Mouse (Mus musculus) stomach, embryonic 14.5 days (tissue): ENCODE data around the gene Lrp10. TPM values are rescaled to one million over a fixed set of nuclear protein-coding genes. Genes with fewer than 3 reads are reported as not detected.
A peak's percentile ranks its signal among the peaks of the same experiment; 100 is the strongest.

ENCODE experiments used
- ATAC-seq: fragments of 200-750 bp; cut with Nextera tagmentation; 2 replicates; pipeline ENCODE4 v1.8.0; 2017; ENCODE audit warnings: low read depth, moderate TSS enrichment; ENCODE audit not compliant: insufficient number of reproducible peaks, insufficient read depth, low FRiP score
- H3K27ac ChIP-seq: fragments of 300-500 bp; sonication (generic); 2 replicates; pipeline ENCODE4 v1.5.1; 2014; ENCODE audit warnings: mild to moderate bottlenecking, low read length, moderate library complexity, mixed read lengths
- H3K27me3 ChIP-seq: fragments of 300-500 bp; sonication (generic); 2 replicates; pipeline ENCODE4 v1.6.1; 2014; ENCODE audit warnings: low read length, control low read depth, mixed read lengths; ENCODE audit not compliant: control insufficient read depth, insufficient read depth
- H3K36me3 ChIP-seq: fragments of 300-500 bp; sonication (generic); 2 replicates; pipeline ENCODE4 v1.6.1; 2014; ENCODE audit warnings: mild to moderate bottlenecking, control low read depth, low read length, moderate library complexity, mixed read lengths; ENCODE audit not compliant: control insufficient read depth, insufficient read depth
- H3K4me1 ChIP-seq: fragments of 300-500 bp; sonication (generic); 2 replicates; pipeline ENCODE4 v1.6.1; 2014; ENCODE audit warnings: low read length, control low read depth, mixed read lengths; ENCODE audit not compliant: control insufficient read depth, insufficient read depth
- H3K4me2 ChIP-seq: fragments of 300-500 bp; sonication (generic); replicated peaks from 2 replicates; pipeline ENCODE4 v1.6.1; 2014; ENCODE audit warnings: low read depth, low read length, control low read depth
- H3K4me3 ChIP-seq: fragments of 300-500 bp; sonication (generic); 2 replicates; pipeline ENCODE4 v1.5.1; 2014; ENCODE audit warnings: low read depth, low read length, control low read depth
- H3K9ac ChIP-seq: fragments of 300-500 bp; sonication (generic); replicated peaks from 2 replicates; pipeline ENCODE4 v1.6.1; 2014; ENCODE audit warnings: low read depth, mild to moderate bottlenecking, control low read depth, low read length, moderate library complexity, mixed read lengths
- H3K9me3 ChIP-seq: fragments of 300-500 bp; sonication (generic); 2 replicates; pipeline ENCODE4 v1.6.1; 2016; ENCODE audit warnings: low read depth, low read length, control low read depth; ENCODE audit not compliant: control insufficient read depth
- WGBS: fragments of 180-500 bp; shearing (Covaris S2); extraction: QIAGEN DNeasy Blood & Tissue Kit; methylation state at CpG from one replicate; pipeline ENCODE4 v1.1.7; 2014; 5-methylcytosine and 5-hydroxymethylcytosine counted together
- polyA plus RNA-seq: library from polyadenylated mRNA; unstranded; fragments of >200 nt; fragmentation: Nextera tagmentation; extraction: Ambion mirVana; gene quantifications from 2 replicates; pipeline ENCODE4 v1.2.1, GENCODE M21; 2014

The Lrp10 gene
- polyA plus RNA-seq, 1 experiment from 2014 or later = 38.1 TPM

DNA sequence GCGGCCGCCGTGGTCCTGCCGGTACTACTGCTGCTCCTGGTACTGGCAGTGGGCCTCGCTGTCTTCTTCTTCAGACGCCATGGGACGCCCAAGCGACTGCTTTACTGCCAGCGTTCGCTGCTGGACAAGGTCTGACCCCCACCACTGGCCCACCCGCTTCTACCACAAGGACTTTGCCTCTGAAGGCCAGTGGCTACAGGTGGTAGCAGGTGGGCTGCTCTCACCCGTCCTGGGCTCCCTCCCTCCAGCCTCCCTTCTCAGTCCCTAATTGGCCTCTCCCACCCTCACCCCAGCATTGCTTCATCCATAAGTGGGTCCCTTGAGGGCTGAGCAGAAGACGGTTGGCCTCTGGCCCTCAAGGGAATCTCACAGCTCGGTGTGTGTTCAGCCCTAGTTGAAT is 23.4 kb upstream of the Lrp10 start:
- peaks cover 58% of the 10 kb centered on the region for H3K36me3 ChIP-seq
- H3K4me2 ChIP-seq = no peak overlapping the region
- H3K4me1 ChIP-seq = peaks cover 11% of the 10 kb centered on the region; the same call in 1 of the 2 replicates
- no peak overlapping the region for H3K27ac ChIP-seq
- ATAC-seq = no peak
- no peaks in the 10 kb centered on the region for H3K27me3 ChIP-seq
- no peak overlapping the region for H3K4me3 ChIP-seq
- H3K9ac ChIP-seq = no peak overlapping the region
- WGBS = 89% methylated on average over 14 of the region's 14 CpGs
- H3K9me3 ChIP-seq = no peaks in the 10 kb centered on the region

DNA sequence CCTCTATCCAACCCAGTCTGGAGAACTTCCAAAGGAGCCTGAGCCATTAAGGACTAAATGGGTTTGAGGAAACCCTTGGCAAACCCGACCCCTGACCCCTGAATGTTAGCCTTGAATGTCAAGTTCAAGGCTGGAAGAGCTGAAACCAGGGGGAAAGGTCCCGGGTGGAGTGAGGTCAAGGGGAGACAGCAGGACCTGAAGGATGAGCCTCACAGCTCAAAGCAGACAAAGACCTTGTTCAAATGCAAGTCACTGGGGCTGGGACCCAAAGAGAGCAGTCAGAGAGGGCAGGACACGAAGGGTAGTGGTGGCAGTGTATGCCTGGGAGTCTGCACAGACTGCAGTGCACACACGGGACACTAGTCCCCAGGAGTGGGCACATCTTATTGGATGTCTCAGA is 22.6 kb upstream of the Lrp10 start:
- Histone ChIP-seq H3K9me3 (no peaks in the 10 kb centered on the region), H3K4me3 (no peak overlapping the region)

DNA sequence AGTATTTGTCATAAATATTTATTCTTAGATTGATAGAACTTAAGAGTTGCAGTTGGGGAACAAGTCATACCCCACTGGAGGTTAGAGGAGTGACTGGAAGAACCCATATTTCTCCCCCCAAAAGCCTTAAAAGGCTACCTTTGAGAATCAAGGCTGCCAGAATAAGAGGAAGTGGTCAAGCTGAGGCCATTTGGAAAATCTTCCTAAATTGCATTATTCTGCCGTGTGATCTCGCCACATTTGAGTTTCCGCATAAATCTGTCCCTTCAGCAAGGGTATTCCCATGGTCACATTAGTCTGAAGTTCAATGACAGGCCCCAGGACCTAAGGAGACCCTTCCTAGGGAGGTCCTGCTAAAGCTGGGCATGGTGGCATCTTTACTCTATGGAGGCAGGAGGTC is 21.4 kb upstream of the Lrp10 start:
- H3K36me3 ChIP-seq = peaks cover 37% of the 10 kb centered on the region
- H3K4me3 ChIP-seq = no peak overlapping the region
- no peak overlapping the region for H3K9ac ChIP-seq
- no peaks in the 10 kb centered on the region for H3K27me3 ChIP-seq
- H3K4me2 ChIP-seq = no peak overlapping the region
- no peaks in the 10 kb centered on the region for H3K9me3 ChIP-seq
- ATAC-seq = no peak
- peaks cover 11% of the 10 kb centered on the region; the same call in 1 of the 2 replicates for H3K4me1 ChIP-seq
- WGBS = 79% methylated on average over 3 of the region's 3 CpGs
- H3K27ac ChIP-seq = peak overlapping the region; percentile 58

More for the DNA sequence above, 22.6 kb upstream of the Lrp10 start:
- 63% methylated on average over 4 of the region's 4 CpGs for WGBS
- Histone ChIP-seq H3K4me2 (no peak overlapping the region), H3K27ac (no peak overlapping the region), H3K27me3 (no peaks in the 10 kb centered on the region), H3K4me1 (peaks cover 11% of the 10 kb centered on the region; the same call in 1 of the 2 replicates), H3K9ac (no peak overlapping the region), H3K36me3 (peaks cover 49% of the 10 kb centered on the region)
- ATAC-seq = no peak

DNA sequence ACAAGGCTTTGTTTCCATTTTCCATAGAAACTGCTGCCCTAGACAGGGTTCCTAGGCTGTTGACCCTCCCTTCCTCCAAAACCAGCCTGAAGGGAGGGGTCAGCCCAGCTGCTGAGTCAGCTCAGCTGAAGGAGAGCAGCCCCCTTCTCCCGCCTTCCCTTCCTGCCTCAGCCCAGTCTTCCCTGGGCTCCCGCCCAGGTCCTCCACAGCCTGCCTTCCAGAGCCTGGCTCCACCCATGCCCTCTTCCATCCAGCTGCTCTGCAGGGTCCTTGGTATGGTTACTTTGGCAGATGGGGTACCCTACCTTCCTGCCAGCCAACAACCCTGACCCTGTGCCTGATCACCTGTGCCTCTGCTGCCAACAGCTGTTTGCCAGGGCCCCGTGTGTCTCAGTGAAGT is 20.7 kb upstream of the Lrp10 start:
- no peaks in the 10 kb centered on the region for H3K27me3 ChIP-seq
- H3K9ac ChIP-seq = no peak overlapping the region
- peak; percentile 76 for ATAC-seq
- 16% methylated on average over 3 of the region's 3 CpGs for WGBS
- peaks cover 34% of the 10 kb centered on the region for H3K36me3 ChIP-seq
- no peak overlapping the region for H3K4me3 ChIP-seq
- peak overlapping the region; percentile 90 for H3K27ac ChIP-seq
- H3K9me3 ChIP-seq = no peaks in the 10 kb centered on the region
- 0 out of 2 replicates have a peak overlapping the region, but pooled peaks have one; percentile 5 for H3K4me2 ChIP-seq
- peaks cover 11% of the 10 kb centered on the region; the same call in 1 of the 2 replicates for H3K4me1 ChIP-seq

DNA sequence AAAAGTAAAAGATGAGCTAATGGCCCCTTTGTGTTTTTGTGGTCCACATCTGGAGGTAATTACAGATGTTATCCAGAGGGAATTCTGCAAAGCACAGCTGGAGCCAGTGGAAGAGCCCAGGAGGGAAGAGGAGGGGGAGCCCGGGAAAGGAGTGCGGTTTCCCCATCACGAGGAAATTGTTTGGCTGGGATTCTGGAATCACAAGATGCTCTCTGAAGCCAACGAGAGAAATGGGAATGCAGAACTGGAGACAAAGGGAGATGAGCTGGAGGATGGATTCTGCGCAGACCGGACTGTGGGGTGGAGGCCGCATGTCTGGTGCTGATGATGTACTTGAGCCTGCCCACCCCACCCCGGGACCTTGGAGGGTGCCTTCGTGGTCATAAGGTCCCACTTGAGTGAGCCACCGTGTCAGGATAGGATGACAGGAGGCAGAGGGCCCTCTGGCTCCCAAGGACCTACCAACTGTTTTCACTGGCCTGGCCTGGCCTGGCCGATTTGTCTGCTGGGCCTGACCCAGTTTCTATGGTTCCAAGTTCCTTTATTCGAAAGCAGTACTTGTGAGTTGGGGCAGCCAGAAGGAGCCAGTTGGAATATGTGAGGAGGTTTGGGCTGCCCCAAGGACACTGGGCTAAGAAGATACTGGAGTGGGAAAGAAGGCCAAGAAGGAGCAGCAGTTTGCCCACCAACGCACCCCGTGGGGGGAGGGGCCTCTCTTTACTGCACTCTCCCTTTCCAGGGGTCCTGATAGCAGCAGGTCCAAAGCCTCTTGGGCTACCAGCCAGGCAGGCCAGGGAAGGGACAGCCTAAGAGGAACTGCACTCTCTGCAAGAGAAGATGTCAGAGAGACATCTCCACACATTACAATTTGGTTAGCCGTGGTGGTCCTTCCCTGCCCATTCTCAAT is 20.0 kb upstream of the Lrp10 start:
- Histone ChIP-seq H3K4me2 (no peak overlapping the region), H3K4me3 (no peak overlapping the region), H3K9ac (no peak overlapping the region), H3K9me3 (no peaks in the 10 kb centered on the region), H3K36me3 (peaks cover 26% of the 10 kb centered on the region), H3K27me3 (no peaks in the 10 kb centered on the region), H3K27ac (peak overlapping the region; percentile 90; the same call in 1 of the 2 replicates), H3K4me1 (peaks cover 11% of the 10 kb centered on the region; the same call in 1 of the 2 replicates)
- 59% methylated on average over 15 of the region's 15 CpGs for WGBS
- ATAC-seq = peak; percentile 39; the same call in 1 of the 2 replicates

DNA sequence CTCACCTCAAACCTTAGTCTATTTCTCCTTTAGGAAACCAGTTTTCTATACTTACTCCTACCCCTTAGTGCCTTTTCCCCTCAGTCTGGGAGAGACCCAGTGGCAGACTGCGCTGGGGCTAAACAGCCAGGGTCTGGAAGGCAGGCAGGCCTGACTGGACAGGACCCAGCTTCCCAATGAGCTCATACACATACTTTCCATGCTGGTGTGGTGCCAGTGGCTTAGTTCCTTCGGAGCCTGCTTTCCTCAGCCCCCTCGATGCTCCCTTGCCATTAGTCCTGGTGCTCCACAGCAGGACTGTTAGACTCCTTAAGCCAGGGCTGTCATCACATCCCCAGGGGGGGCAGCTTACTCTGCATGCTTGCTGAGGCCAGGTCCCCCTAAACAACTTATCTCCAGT is 18.5 kb upstream of the Lrp10 start:
- Histone ChIP-seq H3K4me2 (no peak overlapping the region), H3K4me1 (peaks cover 11% of the 10 kb centered on the region; the same call in 1 of the 2 replicates), H3K9me3 (no peaks in the 10 kb centered on the region), H3K27ac (no peak overlapping the region), H3K27me3 (no peaks in the 10 kb centered on the region), H3K4me3 (no peak overlapping the region), H3K36me3 (peaks cover 11% of the 10 kb centered on the region), H3K9ac (no peak overlapping the region)
- WGBS = 54% methylated on average over 3 of the region's 3 CpGs
- ATAC-seq = no peak

DNA sequence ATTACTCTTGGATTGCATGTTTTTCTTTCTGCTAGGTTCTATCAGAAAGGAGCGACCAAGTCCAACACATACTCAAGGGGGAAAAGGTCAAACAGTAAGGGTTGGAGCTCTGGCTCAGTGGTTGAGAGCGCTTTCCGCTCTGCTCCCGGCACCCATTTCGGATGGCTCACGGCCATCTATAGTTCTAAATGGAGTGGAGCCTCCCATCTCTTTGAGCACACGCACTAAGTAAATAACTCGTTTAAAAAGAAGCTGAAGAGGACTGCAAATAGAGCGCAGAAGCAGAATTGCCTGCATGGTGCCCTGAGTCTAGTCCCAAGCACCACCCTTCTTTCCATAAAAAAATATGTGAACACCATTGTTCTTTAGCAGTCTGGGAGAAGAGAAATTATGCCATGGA is 10.4 kb upstream of the Lrp10 start:
- no peak for ATAC-seq
- Histone ChIP-seq H3K4me1 (no peaks in the 10 kb centered on the region), H3K9ac (no peak overlapping the region), H3K27ac (no peak overlapping the region), H3K4me3 (no peak overlapping the region), H3K9me3 (no peaks in the 10 kb centered on the region), H3K27me3 (no peaks in the 10 kb centered on the region), H3K36me3 (no peaks in the 10 kb centered on the region), H3K4me2 (no peak overlapping the region)
- WGBS = 73% methylated on average over 9 of the region's 9 CpGs

DNA sequence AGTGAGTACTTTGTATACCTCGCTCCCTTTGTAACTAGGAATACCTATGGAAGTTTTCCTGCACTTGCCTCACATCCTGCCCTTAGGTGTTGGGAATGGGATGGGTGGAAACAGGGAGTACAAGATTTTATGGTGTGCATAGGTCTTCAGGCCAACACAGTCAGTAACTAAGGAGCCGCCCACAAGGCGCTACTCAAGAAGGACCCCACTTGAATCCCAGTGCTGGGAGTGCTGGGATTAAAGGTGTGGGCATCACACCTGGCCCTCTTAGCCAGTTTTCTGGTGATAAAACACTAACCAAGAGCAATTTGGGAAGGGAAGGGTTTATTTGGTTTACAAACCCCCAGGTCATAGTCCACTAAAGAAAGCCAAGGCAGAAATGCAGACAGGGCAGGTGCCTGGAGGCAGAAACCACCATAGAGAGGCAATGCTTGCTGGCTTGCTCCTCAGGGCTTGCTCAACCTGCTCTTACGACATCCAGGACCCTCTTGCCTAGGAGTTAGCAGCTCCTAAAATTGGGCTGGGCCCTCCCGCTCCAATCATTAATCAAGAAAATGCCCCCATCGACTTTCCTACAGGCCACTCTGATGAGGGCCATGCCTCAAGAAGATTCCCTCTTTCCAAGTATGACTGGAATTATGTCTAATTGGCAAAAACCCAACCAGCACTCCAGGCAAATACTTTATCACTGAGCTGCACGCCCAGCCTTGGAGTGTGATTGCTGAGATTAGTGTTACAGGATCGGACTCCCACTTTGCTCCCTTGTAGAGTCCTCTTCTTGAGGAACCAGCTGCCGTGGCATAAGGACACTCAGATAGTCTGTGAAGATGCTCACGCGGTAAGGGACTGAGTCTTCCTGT is 9.0 kb upstream of the Lrp10 start:
- no peak for ATAC-seq
- Histone ChIP-seq H3K27ac (no peak overlapping the region), H3K9ac (no peak overlapping the region), H3K4me3 (no peak overlapping the region), H3K4me1 (no peaks in the 10 kb centered on the region), H3K27me3 (no peaks in the 10 kb centered on the region), H3K36me3 (no peaks in the 10 kb centered on the region), H3K9me3 (no peaks in the 10 kb centered on the region), H3K4me2 (no peak overlapping the region)
- 65% methylated on average over 11 of the region's 11 CpGs for WGBS
